Mouse (Mus musculus) retina, embryonic 14.5 days (tissue): Measurements from ENCODE around the gene Irak2.
"Not testable (repeated sequence)": the region's sequence is repeated elsewhere in the genome, so short reads cannot be mapped to it uniquely, and the experiment has no call there.

Experiments
- DNase-seq: peaks from one replicate; pipeline ENCODE4 v3.0.0-alpha.2; 2015; ENCODE audit warnings: low spot score

Gene Irak2

DNA sequence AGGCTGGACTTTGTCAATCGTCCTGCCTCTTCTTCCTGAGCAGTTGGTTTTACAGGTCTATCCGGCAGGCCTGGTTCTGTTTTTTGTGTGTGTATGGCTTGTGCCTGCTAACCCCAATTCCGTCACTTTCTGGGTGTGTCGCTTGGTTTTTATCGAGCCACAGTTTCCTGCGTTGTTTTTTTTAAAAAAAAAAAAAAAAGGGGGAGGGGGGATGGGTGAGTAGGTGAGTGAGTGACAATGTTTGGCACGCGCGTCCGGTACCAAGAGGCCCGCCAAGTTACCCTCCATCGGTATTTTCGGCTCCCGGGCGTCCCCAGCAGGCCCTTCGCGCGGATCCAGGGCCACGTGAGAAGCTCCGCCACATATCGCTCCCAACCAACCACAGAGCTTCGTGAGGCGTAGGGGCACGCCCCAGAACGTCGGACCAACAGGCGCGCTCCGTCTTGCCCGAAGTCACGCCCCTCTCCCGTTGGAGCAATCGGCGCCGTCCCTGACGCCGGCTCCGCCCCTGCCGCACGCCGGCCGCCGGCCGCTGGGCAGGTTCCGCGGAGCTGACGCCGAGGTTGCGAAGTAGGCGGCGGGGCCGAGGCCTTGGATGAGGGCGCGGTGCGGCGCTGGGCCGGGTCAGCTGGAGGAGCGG is 58.4 kb downstream of the Irak2 start, which contains the start of gene Tatdn2:
Gene Tatdn2, plus strand, starts transcription at position 469 of the 640 bp plus-strand sequence.
- peak; percentile 96 for DNase-seq

DNA sequence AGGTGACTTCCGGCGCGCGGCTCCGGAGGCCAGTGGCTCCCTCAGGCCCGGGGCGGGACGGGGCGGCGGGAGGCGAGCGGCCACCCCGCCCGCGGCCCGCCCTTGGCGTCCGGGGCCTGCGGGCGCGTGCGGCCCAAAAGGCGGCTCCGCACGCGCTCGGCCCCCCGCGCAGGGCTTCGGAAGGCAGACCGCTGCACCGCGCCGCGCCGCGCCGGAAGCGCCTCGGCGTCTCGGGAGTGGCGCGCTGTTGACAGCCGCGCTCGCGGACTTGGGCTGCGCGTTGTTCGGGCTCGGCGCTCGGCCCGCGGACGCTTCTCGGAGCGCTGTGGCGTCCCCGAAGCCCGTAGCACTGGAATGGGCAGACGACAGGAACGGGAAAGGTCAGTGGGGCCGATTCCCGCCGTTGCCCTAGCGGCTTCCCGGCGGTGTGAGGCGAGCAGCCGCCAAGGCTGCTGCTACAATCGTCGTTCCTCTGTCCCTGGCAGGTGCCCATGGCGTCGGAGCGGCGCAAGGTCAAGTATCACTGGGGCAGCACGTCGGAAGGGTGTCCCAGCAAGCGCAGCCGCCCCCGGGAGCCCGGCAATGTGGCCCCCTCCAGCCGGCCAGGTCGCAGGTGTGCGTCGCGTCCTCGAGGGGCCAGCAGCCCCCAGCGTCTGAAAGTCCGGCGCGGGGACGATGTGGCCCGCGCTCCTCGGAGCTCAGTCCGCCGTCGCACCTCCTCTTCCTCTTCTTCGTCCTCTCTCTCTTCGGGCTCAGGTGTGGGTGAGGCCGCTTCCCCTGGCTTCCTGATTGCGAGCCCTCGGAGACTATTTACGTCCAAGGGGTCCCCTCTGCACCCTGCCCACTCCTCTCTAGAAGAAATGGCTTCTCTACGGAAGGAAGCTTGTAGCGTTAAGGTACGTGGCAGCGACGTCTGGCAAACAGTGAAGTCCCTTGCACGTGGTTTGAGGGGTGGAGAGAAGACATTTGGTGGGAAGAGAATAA is 59.2 kb downstream of the Irak2 start:
- DNase-seq, result peak; percentile 12

DNA sequence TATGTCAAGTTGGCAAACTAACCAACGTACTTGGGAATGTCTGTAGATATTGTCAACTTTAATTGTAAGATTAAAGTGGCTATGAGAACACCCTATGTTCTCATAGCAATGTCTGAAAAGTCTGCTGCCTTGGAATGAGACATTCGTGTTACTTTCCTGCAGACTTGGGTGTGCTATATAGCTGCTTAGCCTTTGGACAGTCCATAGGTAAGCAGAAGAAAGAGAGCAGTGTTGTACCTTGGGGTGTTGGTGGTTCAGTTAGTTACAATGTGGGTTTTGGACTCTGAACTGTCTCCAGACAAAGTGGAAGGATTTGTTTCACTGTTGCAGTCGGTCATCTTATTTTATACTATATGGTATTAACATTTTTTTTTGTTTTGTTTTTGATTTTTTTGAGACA is 74.5 kb downstream of the Irak2 start:
- no peak for DNase-seq

- DNase-seq, result not testable (repeated sequence)
Observed at GRCm38 (mm10) chr6:113713389-113713788, 75.1 kb downstream of the Irak2 start.

DNA sequence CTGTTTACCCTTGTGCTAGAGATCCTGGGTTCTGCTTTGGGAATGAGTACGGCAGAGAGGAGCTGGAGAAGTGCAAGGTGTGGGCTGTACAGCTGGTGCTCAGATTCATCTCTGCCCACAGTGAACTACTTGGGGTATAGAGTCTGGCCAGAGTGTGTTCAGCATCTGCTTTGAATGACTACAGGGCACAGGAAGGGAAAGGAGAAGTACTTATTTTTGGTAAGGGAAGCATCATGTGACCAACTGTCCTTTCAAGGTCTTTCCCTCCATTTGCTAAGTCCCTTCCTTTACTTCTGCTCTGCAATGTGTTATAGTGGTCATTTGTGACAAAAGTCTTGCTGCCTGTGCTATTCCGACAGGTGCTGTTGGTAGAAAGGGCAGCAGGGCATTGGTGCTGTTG is 76.0 kb downstream of the Irak2 start:
- DNase-seq, result no peak

- no peak for DNase-seq
Observed at GRCm38 (mm10) chr6:113714797-113715196, 76.5 kb downstream of the Irak2 start.

DNA sequence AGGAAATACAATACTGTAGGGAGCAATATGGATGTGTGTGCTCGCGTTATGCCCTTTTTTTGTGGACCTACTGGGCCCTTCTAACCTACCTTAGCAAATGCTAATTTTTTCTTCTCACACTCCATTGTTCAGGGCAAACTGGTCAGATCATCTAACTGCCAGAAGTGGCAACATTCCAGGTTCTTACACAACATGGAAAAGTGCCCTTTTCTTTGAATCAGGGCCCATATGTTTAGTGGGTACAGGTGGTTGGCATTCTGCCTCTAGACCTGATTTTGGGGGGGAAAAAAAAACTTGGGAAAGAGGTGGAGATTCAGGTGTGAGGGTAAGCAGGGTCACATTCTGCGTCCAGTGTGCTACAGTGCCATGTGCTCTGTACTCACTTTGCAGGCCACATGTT is 79.3 kb downstream of the Irak2 start:
- no peak for DNase-seq

GRCm38 (mm10) chr6:113719878-113720277 is 81.6 kb downstream of the Irak2 start, which contains the start of gene Ghrl:
Gene Ghrl, minus strand, starts transcription at chr6:113719880.
- DNase-seq, result no peak

DNA sequence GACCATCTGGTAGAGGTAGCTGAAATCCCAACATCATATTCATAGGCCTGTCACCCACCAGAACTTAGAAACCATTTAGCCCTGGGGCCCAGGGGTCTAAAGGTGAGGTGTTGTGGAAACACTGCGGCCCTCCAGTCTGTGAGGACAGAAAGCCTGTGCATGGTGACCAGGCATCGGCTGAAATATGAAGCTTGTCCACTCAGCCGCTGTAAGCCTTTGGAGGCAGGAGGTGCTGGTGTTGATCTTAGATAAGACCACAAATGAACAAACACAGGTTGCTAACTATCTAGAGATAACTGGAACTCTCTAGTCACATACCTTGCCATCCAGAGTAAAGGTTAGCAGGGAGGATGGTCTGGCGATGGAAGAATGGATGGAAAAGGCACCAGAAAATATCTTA is 82.8 kb downstream of the Irak2 start:
- DNase-seq, result no peak

GRCm38 (mm10) chr6:113728181-113728580 is 89.9 kb downstream of the Irak2 start:
- DNase-seq, result no peak

GRCm38 (mm10) chr6:113731296-113731695 is 93.0 kb downstream of the Irak2 start:
- no peak for DNase-seq

GRCm38 (mm10) chr6:113737318-113738046 is 99.2 kb downstream of the Irak2 start:
- no peak for DNase-seq

DNA sequence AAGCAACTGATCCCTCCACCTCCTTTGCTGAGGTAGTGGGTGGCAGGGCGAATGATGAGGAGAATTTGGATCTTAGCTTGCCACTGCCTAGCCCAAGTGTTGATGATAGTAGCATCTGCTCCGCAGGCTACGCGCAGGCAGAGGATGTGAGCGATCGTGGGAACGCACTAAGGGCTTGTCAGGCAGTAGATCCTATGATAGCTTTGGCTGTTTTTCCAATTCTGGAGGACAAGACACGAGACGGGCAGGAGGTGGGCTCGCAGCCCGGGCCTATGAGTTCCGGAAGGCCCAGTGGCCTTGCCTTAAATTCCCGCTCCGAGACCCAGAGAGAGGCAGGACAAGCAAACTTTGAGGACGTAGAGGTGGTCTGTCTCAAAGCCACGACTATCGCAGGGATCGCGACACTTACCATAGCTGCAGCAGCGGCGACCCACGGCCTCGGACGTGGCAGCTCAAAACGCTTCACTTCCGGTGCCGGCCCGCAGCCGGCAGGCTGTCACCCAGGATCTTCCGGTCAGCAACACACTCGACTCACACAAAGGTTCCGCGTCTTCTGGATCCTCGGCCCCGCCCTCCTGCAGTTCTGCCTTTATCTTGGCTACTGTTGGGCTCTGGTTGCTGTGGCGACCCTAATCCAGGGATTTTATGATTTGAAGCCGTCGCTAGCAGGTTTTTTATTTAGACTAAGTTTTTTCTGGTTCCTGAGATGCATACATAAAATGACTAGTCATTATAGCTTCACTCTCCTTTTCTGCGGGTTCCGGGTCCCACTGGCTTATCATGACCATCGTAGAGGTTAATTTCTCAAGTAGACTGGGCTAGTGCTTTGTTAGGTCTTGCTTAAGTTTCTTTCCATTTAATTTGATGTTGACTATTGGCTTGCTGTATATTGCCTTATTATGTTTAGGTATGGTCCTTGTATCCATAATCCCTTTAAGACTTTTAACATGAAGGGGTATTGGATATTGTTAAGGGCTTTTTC is 102.3 kb downstream of the Irak2 start, which contains the start of gene Sec13:
Gene Sec13, minus strand, starts transcription at position 508 of the 982 bp plus-strand sequence.
- DNase-seq, result peak; percentile 95

DNA sequence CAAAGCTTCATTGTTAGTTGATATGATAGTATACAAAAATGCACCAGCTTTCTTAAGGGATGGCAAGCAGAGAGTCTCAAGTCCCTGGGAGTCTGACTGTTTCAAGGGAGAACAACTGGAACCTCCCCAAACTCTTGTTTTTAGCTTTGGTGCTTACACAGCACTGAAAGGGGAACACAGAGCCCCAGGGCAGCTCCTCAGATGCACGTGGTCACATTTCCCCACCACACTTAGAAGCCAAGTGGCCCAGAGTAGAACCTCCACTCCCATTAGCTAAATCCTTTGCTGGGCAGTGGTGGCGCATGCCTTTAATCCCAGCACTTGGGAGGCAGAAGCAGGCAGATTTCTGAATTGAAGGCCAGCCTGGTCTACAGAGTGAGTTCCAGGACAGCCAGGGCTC is 103.2 kb downstream of the Irak2 start:
- no peak for DNase-seq

GRCm38 (mm10) chr6:113742321-113742720 is 104.1 kb downstream of the Irak2 start:
- DNase-seq, result no peak

GRCm38 (mm10) chr6:113743111-113743510 is 104.8 kb downstream of the Irak2 start:
- DNase-seq, result no peak
